Mouse (Mus musculus) liver, embryonic 11.5 days (tissue): ENCODE data around the gene Gm11027. TPM values are rescaled to one million over a fixed set of nuclear protein-coding genes. Genes with fewer than 3 reads are reported as not detected.

ENCODE experiments used
- ATAC-seq: fragments of 200-750 bp; cut with Nextera tagmentation; replicated peaks from 2 replicates; pipeline ENCODE4 v1.8.0; 2017; ENCODE audit warnings: moderate number of reproducible peaks, mild to moderate bottlenecking, moderate TSS enrichment, moderate library complexity; ENCODE audit not compliant: low FRiP score
- DNase-seq: peaks from one replicate; pipeline ENCODE4 v3.0.0-alpha.2; 2017; ENCODE audit warnings: low spot score
- H3K27ac ChIP-seq: fragments of 300-500 bp; sonication (generic); 2 replicates; pipeline ENCODE4 v1.5.1; 2014; ENCODE audit warnings: mild to moderate bottlenecking, low read depth, low read length, control low read depth
- H3K27me3 ChIP-seq: fragments of 300-500 bp; sonication (generic); replicated peaks from 2 replicates; pipeline ENCODE4 v1.6.1; 2014; ENCODE audit warnings: low read length, mixed read lengths; ENCODE audit not compliant: control insufficient read depth, insufficient read depth
- H3K36me3 ChIP-seq: fragments of 300-500 bp; sonication (generic); 2 replicates; pipeline ENCODE4 v1.6.1; 2014; ENCODE audit warnings: mild to moderate bottlenecking, low read length, moderate library complexity, mixed read lengths; ENCODE audit not compliant: control insufficient read depth, insufficient read depth
- H3K4me1 ChIP-seq: fragments of 300-500 bp; sonication (generic); replicated peaks from 2 replicates; pipeline ENCODE4 v1.6.1; 2014; ENCODE audit warnings: low read length, mixed read lengths; ENCODE audit not compliant: control insufficient read depth, insufficient read depth
- H3K4me2 ChIP-seq: fragments of 300-500 bp; sonication (generic); 2 replicates; pipeline ENCODE4 v1.6.1; 2014; ENCODE audit warnings: mild to moderate bottlenecking, control low read depth, moderate library complexity
- H3K4me3 ChIP-seq: fragments of 300-500 bp; sonication (generic); 2 replicates; pipeline ENCODE4 v1.5.1; 2014; ENCODE audit warnings: low read depth, low read length, control low read depth
- H3K9ac ChIP-seq: fragments of 300-500 bp; sonication (generic); 2 replicates; pipeline ENCODE4 v1.6.1; 2014; ENCODE audit warnings: low read depth, low read length, control low read depth
- H3K9me3 ChIP-seq: fragments of 300-500 bp; sonication (generic); 2 replicates; pipeline ENCODE4 v1.6.1; 2016; ENCODE audit warnings: low read length, inconsistent platforms, mixed read lengths; ENCODE audit not compliant: control insufficient read depth
- WGBS: fragments of 180-500 bp; shearing (Covaris S2); extraction: QIAGEN DNeasy Blood & Tissue Kit; methylation state at CpG from one replicate; pipeline ENCODE4 v1.1.7; 2014; 5-methylcytosine and 5-hydroxymethylcytosine counted together
- polyA plus RNA-seq: library from polyadenylated mRNA; unstranded; fragments of >200 nt; fragmentation: Nextera tagmentation; extraction: Ambion mirVana; gene quantifications from 2 replicates; pipeline ENCODE4 v1.2.1, GENCODE M21; 2014

Gm11027 gene
- polyA plus RNA-seq, 1 experiment from 2014 or later, result not detected

DNA sequence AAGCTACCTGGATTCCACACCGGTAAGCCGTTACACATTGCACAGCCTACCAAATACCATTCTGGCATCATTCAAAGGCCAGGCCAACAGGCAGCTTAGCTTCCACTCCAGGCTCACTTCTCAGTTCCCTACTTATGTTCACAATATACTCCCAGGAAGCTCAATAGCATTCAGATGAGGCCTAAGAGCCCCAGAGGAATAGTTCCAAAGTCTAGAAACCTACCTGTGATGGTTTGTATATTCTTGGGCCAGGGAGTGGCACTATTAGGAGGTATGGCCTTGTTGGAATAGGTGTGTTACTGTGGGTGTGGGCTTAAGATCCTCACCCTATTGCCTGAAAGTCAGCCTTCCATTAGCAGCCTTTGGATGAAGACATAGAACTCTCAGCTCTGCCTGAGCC, 4.1 kb upstream of the Gm11027 start:
- Histone ChIP-seq H3K9me3 (no peaks in the 10 kb centered on the region), H3K27ac (no peak overlapping the region), H3K4me3 (no peak overlapping the region), H3K4me1 (no peaks in the 10 kb centered on the region; the same call in 1 of the 2 replicates), H3K9ac (no peak overlapping the region), H3K27me3 (no peaks in the 10 kb centered on the region), H3K4me2 (no peak overlapping the region), H3K36me3 (no peaks in the 10 kb centered on the region)
- WGBS, result 86% methylated on average over 2 of the region's 2 CpGs
- no peak for ATAC-seq
- DNase-seq, result no peak

DNA sequence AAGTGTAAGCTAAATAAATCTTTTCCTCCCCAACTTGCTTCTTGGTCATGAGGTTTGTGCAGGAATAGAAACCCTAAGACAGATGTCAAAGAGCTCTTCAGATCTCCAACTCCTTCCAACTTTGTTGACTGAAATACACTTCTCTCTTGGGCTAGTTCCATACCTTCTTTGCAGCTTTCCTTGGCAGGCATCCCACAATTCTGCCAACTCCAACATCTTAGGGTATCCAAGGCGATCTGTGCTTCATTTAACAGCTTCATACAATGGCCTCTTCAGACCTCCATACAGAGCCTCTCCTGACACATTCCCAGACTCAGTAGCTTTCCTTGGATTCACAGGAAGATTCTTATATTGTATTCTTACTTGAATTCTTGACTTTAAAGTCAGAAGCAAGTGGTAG, 1.5 kb upstream of the Gm11027 start:
- DNase-seq (no peak), ATAC-seq (no peak)
- H3K9me3 ChIP-seq, result no peaks in the 10 kb centered on the region
- H3K27ac ChIP-seq, result no peak overlapping the region
- no peak overlapping the region for H3K9ac ChIP-seq
- no peak overlapping the region for H3K4me3 ChIP-seq
- peaks cover 10% of the 10 kb centered on the region for H3K4me1 ChIP-seq
- H3K36me3 ChIP-seq, result no peaks in the 10 kb centered on the region
- H3K4me2 ChIP-seq, result no peak overlapping the region
- WGBS, result 74% methylated on average over 1 of the region's 1 CpGs
- no peaks in the 10 kb centered on the region for H3K27me3 ChIP-seq

DNA sequence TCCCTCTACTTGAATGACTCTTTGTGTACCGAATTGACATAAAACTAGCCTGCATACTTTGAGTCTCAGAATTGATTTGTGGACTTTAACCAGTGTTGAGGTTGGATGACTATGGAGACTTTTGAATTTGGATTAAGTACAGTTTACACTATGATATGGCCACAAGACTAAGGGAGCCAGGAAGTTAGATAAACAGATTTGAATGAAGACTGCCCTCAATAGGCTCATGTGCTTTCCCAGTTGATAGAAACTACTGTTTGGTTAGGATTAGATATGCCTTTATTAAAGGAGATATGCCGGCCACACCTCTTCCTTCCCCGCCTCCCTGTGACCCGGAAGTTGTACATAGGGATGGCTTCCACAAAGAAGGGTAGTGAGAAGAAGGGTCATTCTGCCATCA, 445 bp downstream of the Gm11027 start:
- H3K4me1 ChIP-seq, result peaks cover 16% of the 10 kb centered on the region
- DNase-seq (no peak), ATAC-seq (no peak)
- no peaks in the 10 kb centered on the region for H3K36me3 ChIP-seq
- no peaks in the 10 kb centered on the region for H3K9me3 ChIP-seq
- no peak overlapping the region for H3K4me2 ChIP-seq
- H3K4me3 ChIP-seq, result no peak overlapping the region
- H3K27ac ChIP-seq, result no peak overlapping the region
- H3K27me3 ChIP-seq, result no peaks in the 10 kb centered on the region
- 82% methylated on average over 4 of the region's 4 CpGs for WGBS
- H3K9ac ChIP-seq, result no peak overlapping the region

DNA sequence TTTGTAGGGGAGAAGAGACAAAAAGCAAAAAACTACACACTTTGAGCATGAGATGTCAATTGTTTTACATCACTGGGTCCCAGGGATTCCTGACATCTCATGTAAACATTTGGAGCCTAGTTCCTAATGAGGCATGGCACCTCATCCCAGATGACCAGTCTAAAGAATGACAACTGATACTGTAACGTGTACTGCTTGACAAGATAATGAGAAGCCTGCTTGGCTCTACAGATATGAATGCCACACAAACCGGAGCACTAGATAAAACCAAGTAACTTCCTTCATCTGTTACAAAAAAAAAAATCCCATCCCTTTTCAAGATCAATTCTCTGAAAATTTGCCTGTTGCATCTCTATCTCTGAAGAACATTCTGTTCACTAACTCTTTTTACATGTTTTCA, 1.8 kb downstream of the Gm11027 start:
- Histone ChIP-seq H3K4me2 (no peak overlapping the region; the same call in 1 of the 2 replicates), H3K27me3 (no peaks in the 10 kb centered on the region), H3K4me3 (no peak overlapping the region), H3K4me1 (peaks cover 16% of the 10 kb centered on the region), H3K27ac (0 out of 2 replicates have a peak overlapping the region, but pooled peaks have one; percentile 22), H3K36me3 (no peaks in the 10 kb centered on the region), H3K9me3 (no peaks in the 10 kb centered on the region), H3K9ac (no peak overlapping the region)
- ATAC-seq, result no peak
- WGBS, result 24% methylated on average over 2 of the region's 2 CpGs
- DNase-seq, result no peak

DNA sequence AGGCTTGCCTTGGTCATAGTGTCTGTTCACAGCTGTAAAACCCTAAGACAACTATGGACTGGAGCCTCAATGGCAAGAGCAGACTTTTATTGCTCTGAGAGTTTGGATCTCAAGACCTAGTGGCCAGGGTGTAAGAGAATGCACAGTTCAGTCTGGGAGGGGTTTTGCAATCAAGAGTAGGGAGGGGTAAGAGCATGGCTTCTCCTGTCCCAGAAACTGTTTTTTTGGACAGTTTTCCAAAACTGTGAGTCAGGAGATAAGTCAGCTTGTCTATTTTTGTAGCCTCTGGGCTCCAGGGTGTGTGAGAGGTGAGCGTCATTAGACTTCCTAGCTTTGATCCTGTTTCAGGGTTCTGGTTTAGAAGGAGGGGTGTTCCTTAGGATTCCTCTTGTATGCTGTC, 3.4 kb downstream of the Gm11027 start:
- Histone ChIP-seq H3K4me2 (no peak overlapping the region), H3K9me3 (no peaks in the 10 kb centered on the region), H3K36me3 (no peaks in the 10 kb centered on the region), H3K4me1 (peaks cover 24% of the 10 kb centered on the region), H3K27me3 (no peaks in the 10 kb centered on the region), H3K9ac (no peak overlapping the region), H3K27ac (no peak overlapping the region), H3K4me3 (no peak overlapping the region)
- DNase-seq (no peak), ATAC-seq (no peak)
- WGBS, result 85% methylated on average over 1 of the region's 1 CpGs

DNA sequence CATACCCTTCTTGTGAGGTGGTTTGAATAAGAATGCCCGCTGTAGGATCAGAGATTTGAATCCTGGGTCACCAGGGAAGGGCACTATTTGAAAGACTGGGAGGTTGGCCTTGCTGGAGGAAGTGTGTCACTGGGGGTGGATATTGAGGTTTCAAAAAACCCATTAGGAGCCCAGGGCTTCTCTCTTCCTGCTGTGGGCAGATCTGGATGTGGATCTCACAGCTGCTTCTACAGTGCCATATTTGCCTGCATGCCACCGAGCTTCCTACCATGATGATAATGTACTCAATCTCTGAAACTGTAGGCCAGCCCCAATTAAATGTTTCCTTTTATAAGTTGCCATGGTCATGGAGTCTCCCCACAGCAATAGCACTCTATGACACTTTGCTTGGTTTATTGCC, 4.0 kb downstream of the Gm11027 start:
- WGBS, result 82% methylated on average over 2 of the region's 2 CpGs
- H3K4me2 ChIP-seq, result no peak overlapping the region
- H3K9ac ChIP-seq, result no peak overlapping the region
- peaks cover 28% of the 10 kb centered on the region for H3K4me1 ChIP-seq
- H3K36me3 ChIP-seq, result no peaks in the 10 kb centered on the region
- H3K27me3 ChIP-seq, result no peaks in the 10 kb centered on the region
- DNase-seq (no peak), ATAC-seq (no peak)
- H3K9me3 ChIP-seq, result no peaks in the 10 kb centered on the region
- no peak overlapping the region for H3K4me3 ChIP-seq
- no peak overlapping the region for H3K27ac ChIP-seq

DNA sequence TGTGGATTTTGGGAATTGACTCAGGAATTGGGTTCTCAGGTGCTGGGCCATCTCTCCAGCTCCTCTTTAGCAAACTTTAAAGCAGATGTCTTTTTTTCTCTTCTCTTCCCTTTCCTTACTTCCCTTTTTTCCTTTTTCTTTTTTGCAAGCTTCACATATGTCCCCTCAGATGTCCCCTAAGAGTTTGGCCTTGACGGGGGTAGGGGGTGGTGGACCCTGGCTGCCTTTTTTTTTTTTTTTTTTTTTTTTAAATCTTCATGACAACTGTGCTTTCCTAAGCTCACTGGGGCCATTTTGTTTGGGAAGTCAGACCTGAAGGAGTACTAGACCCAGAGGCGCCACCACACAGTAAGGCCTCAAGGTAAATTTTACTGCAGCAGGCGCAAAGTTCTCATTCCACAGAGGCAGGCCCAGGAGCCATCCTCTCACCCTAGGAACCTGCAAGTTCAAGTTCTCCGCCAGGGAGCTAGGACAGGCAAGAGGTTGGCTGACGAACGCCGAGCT, 5.0 kb downstream of the Gm11027 start:
- peaks cover 28% of the 10 kb centered on the region for H3K4me1 ChIP-seq
- H3K4me2 ChIP-seq, result peak overlapping the region; percentile 75
- no peaks in the 10 kb centered on the region for H3K27me3 ChIP-seq
- DNase-seq (no peak), ATAC-seq (peak; percentile 7; the same call in 1 of the 2 replicates)
- H3K4me3 ChIP-seq, result peak overlapping the region; percentile 98
- H3K9me3 ChIP-seq, result no peaks in the 10 kb centered on the region
- 2% methylated on average over 7 of the region's 7 CpGs for WGBS
- H3K27ac ChIP-seq, result peak overlapping the region; percentile 97
- no peaks in the 10 kb centered on the region for H3K36me3 ChIP-seq
- peak overlapping the region; percentile 88 for H3K9ac ChIP-seq

DNA sequence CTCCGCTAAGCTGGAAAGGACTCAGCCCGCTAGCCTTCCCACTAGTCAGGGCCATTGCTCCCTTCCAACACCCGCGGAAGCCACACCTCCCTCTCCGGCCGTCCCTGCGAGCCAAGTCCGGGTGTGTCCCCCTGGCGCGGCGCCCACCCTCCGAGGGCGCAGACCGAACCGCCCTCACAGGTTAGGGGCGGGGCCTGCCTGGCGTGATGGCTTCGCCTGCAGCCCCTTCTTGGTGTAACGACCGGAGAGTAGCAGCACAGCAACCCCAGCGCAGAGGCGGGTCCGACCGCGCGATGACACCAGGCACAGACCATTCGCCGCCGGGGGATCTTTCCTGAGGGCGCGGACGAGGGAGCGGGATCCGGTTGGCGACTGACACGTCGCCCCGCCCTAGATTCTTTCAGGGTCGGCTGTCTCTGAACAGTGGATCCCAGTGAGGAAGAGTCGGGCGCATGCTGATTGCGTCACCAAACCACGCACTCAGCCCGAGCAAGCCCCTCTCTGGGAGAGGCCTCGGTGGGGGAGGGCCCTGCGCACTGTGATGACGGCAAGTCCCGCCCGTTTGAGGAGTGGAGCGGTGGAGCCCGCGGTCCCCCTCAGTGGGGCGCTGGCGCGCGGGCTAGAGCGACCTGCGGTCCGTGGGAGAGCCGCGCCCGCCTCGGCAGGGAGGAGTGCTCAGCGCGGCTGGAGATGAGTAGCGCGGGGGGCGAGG, 5.6 kb downstream of the Gm11027 start, which contains the start of gene Esyt2:
Gene Esyt2, plus strand, starts transcription at position 544 of the 712 bp plus-strand sequence.
- WGBS, result under 1% methylated on average over 68 of the region's 68 CpGs
- Histone ChIP-seq H3K9ac (peak within 1 kb of the TSS; percentile 93), H3K4me1 (peaks cover 28% of the 10 kb centered on the region)

More for the DNA sequence above, 5.6 kb downstream of the Gm11027 start, which contains the start of gene Esyt2:
- Histone ChIP-seq H3K27ac (peak within 1 kb of the TSS; percentile 97), H3K4me2 (peak within 1 kb of the TSS; percentile 75), H3K4me3 (peak within 1 kb of the TSS; percentile 98), H3K27me3 (no peaks in the 10 kb centered on the region), H3K36me3 (no peaks in the 10 kb centered on the region), H3K9me3 (no peaks in the 10 kb centered on the region)
- DNase-seq (peak; percentile 100), ATAC-seq (peak; percentile 92)
